ENCODE assay signal across 22 mouse cellular contexts in the genomic region with DNA sequence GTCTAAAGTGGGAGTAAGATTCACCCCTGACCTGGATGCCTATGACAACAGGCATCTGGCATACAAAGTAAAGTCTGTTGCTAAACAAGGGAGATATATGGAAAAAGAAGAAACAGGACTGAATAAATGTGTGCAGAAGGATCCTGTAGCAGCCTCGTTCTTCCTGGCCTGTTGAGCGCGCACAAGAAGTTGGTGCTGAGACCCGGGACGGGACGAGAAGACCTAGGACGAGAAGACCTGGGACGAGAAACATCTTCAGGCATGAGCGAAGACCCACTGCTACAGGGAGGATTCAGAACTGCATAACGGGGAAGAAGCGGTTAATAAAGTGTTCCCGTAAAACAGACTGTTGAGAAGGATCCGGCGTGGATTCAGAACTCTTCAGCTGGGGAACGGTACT. TPM values are rescaled to one million over a fixed set of nuclear protein-coding genes. Genes with fewer than 3 reads are reported as not detected.
DNase-seq lines count a peak whose midpoint lies in the region; ATAC-seq and TF ChIP-seq lines count a peak whose summit lies in the region.
"Not testable (repeated sequence)": the region's sequence is repeated elsewhere in the genome, so short reads cannot be mapped to it uniquely, and the experiment has no call there.
"Had no signal": no experiment of that assay in that cellular context is flagged by ENCODE, and none has a peak within 500 bp of the region (broad histone marks: within the 10 kb centered on the region; RNA-seq: fewer than 3 reads in every experiment).

No protein-coding gene starts in this region.

- H3K9ac ChIP-seq in hindbrain, postnatal 0 days (replicated peaks; ENCODE audit: low read length); lung, postnatal 0 days (replicated peaks; ENCODE audit: low read depth): not testable (repeated sequence)

- H3K9me3 ChIP-seq in hindbrain, postnatal 0 days (ENCODE audit: low read length); lung, postnatal 0 days (ENCODE audit: low read length): not testable (repeated sequence)

- not testable (repeated sequence) for H3K27me3 ChIP-seq in hindbrain, postnatal 0 days (ENCODE audit: insufficient read depth, low read length); lung, postnatal 0 days (replicated peaks; ENCODE audit: insufficient read depth, low read length)

- intact Hi-C loops in gastrocnemius, postnatal 14 days (cut with DNase I; ENCODE audit: low total_unique reads): not testable (repeated sequence)

- TF ChIP-seq CTCF in hindbrain, postnatal 0 days (IDR thresholded peaks at IDR 0.05; ENCODE audit: low read depth); lung, postnatal 0 days (IDR thresholded peaks at IDR 0.05): not testable (repeated sequence)

- not testable (repeated sequence) for H3K4me2 ChIP-seq in hindbrain, postnatal 0 days (ENCODE audit: low read depth, low read length); lung, postnatal 0 days (replicated peaks; ENCODE audit: low read depth, low read length)

- DNase-seq in gastrocnemius, postnatal 14 days: peak; percentile 3
- DNase-seq in gastrocnemius, postnatal 25 days: peak; percentile 3
- DNase-seq in hindbrain, postnatal 0 days (ENCODE audit: low spot score): peak; percentile 0
- peak; percentile 1 for DNase-seq in liver
- DNase-seq in lung, postnatal 0 days (ENCODE audit: low spot score): peak; percentile 1

- not testable (repeated sequence) for H3K4me3 ChIP-seq in hindbrain, postnatal 0 days (ENCODE audit: low read length); lung, postnatal 0 days (ENCODE audit: low read depth, low read length)

- H3K27ac ChIP-seq in hindbrain, postnatal 0 days; lung, postnatal 0 days (ENCODE audit: low read length): not testable (repeated sequence)

- 90% methylated on average over 13 of the region's 15 CpGs for WGBS in hindbrain, postnatal 0 days
- 90% methylated on average over 13 of the region's 15 CpGs for WGBS in lung, postnatal 0 days

- not testable (repeated sequence) for ATAC-seq in hindbrain, postnatal 0 days; lung, postnatal 0 days

- H3K36me3 ChIP-seq in hindbrain, postnatal 0 days (ENCODE audit: insufficient read depth, low read length); lung, postnatal 0 days (ENCODE audit: insufficient read depth, low read length): not testable (repeated sequence)

- not testable (repeated sequence) for H3K4me1 ChIP-seq in hindbrain, postnatal 0 days (ENCODE audit: insufficient read depth, low read length); lung, postnatal 0 days (ENCODE audit: insufficient read depth, low read depth, low read length)

- TF ChIP-seq EP300 in lung, postnatal 0 days (IDR thresholded peaks at IDR 0.05): not testable (repeated sequence)

RNA-seq across cellular contexts. Expression of gene Gm5169, which starts 46.2 kb away (rescaled TPM):
- not detected for total RNA-seq in gastrocnemius, postnatal 14 days (2021)
- not detected for total RNA-seq in gastrocnemius, postnatal 25 days (2021)
- total RNA-seq in hindbrain, postnatal 0 days (2014; rRNA removed): not detected in 2 replicates
- polyA plus RNA-seq in hindbrain, postnatal 0 days (2015; fragmentation: Nextera tagmentation; extraction: Ambion mirVana): not detected in 2 replicates
- not detected in 2 replicates for polyA plus RNA-seq in lung, postnatal 0 days (2015; fragmentation: Nextera tagmentation; extraction: Ambion mirVana)
- total RNA-seq: adrenal gland, adult 18-20 months; adrenal gland, adult 2 months; adrenal gland, adult 8-10 months; adrenal gland, postnatal 10 days; adrenal gland, postnatal 14 days; adrenal gland, postnatal 25 days; adrenal gland, postnatal 36 days; adrenal gland, postnatal 4 days; CH12.LX; ES-E14; G1E; MEL had no signal
- polyA plus RNA-seq: activated CD4-positive, CD25-positive, alpha-beta regulatory T cell, adult 4 months; adrenal gland, adult 2 months; brain, embryonic 14.5 days; C2C12; CD4-positive, CD25-positive, alpha-beta regulatory T cell, adult 4 months; G1E; Patski had no signal
